Mouse (Mus musculus) heart, postnatal 36 days (tissue): ENCODE data around the gene Dpy19l2. TPM values are rescaled to one million over a fixed set of nuclear protein-coding genes. Genes with fewer than 3 reads are reported as not detected.
A peak's percentile ranks its signal among the peaks of the same experiment; 100 is the strongest.
"Not testable (repeated sequence)": the region's sequence is repeated elsewhere in the genome, so short reads cannot be mapped to it uniquely, and the experiment has no call there.

Experiments used
- DNase-seq, 2 experiments: peaks; one replicate each; pipeline ENCODE4 v3.0.0; 2021 to 2022
- intact Hi-C: fragments of 180-260 bp; cut with DNase I; formaldehyde crosslinking; loops from one replicate; pipeline ENCODE4 v1.15.1; 2025
- total RNA-seq, 2 experiments: library from RNA; stranded (reverse); gene quantifications; 2 replicates each; pipeline ENCODE4 v1.2.3; 2021

The Dpy19l2 gene
- under 1 TPM in 1 of 2 experiments, not detected in 1; 0.08 TPM for total RNA-seq

- DNase-seq: peak; percentile 5 to 7
- intact Hi-C loops: no loop called here
Observed at GRCm38 (mm10) chr9:24695700-24696404, at the start of gene Dpy19l2. TSS of gene Dpy19l2 (minus strand) at chr9:24696293.

GRCm38 (mm10) chr9:24744958-24745357 is 48.9 kb upstream of the Dpy19l2 start:
- intact Hi-C loops: no loop called here
- no peak for DNase-seq

- intact Hi-C loops: loop anchor here (2.0 to 10.0 kb wide), 2 partner anchors 234 to 404 kb away; no protein-coding TSS in a partner anchor
- no peak for DNase-seq
Observed at GRCm38 (mm10) chr9:24701246-24701645, 5.2 kb upstream of the Dpy19l2 start.

- intact Hi-C loops: no loop called here
Observed at GRCm38 (mm10) chr9:24696405-24696778, 299 bp upstream of the Dpy19l2 start.

GRCm38 (mm10) chr9:24637341-24637740 is 58.8 kb downstream of the Dpy19l2 start:
- intact Hi-C loops, DNase-seq: not testable (repeated sequence)

More at GRCm38 (mm10) chr9:24696405-24696778, 299 bp upstream of the Dpy19l2 start:
- no peak for DNase-seq

GRCm38 (mm10) chr9:24624896-24625295 is 71.2 kb downstream of the Dpy19l2 start, which contains the start of gene Cypt4:
TSS of gene Cypt4 (plus strand) at chr9:24625196.
- DNase-seq: no peak
- intact Hi-C loops: no loop called here

GRCm38 (mm10) chr9:24538159-24538558 is 157.9 kb downstream of the Dpy19l2 start:
- no peak for DNase-seq
- intact Hi-C loops: loop anchor here (2.0 to 5.0 kb wide), 2 partner anchors 503 to 564 kb away; no protein-coding TSS in a partner anchor

- DNase-seq: peak; percentile 48 to 63
- intact Hi-C loops: loop anchor here (1.0 to 2.0 kb wide), 3 partner anchors 397 to 1054 kb away; no protein-coding TSS in a partner anchor
Observed at GRCm38 (mm10) chr9:24516575-24517139, 179.4 kb downstream of the Dpy19l2 start.

- DNase-seq: no peak
- intact Hi-C loops: no loop called here
Observed at GRCm38 (mm10) chr9:24514078-24514469, 182.0 kb downstream of the Dpy19l2 start.

GRCm38 (mm10) chr9:24513290-24514077 is 182.6 kb downstream of the Dpy19l2 start:
- intact Hi-C loops: no loop called here
- no peak for DNase-seq

- no peak for DNase-seq
- intact Hi-C loops: no loop called here
Observed at GRCm38 (mm10) chr9:24512121-24512539, 184.0 kb downstream of the Dpy19l2 start.

- DNase-seq: no peak
- intact Hi-C loops: no loop called here
Observed at GRCm38 (mm10) chr9:24511371-24512120, 184.5 kb downstream of the Dpy19l2 start.

GRCm38 (mm10) chr9:24508880-24509279 is 187.2 kb downstream of the Dpy19l2 start:
- intact Hi-C loops: no loop called here
- no peak for DNase-seq

Other genes starting within 250 kb of the Dpy19l2 start
- 1 to 10 TPM; 8.3 to 9.0 TPM for gene Dpy19l1, start 193.2 kb downstream of the Dpy19l2 start, total RNA-seq
- not detected for gene Cypt4, start 71.1 kb downstream of the Dpy19l2 start, total RNA-seq
- gene Tbx20, start 78.0 kb upstream of the Dpy19l2 start, total RNA-seq: 10 to 100 TPM; 69.2 to 97.3 TPM